ENCODE assay signal across 8 mouse cellular contexts in the genomic region with DNA sequence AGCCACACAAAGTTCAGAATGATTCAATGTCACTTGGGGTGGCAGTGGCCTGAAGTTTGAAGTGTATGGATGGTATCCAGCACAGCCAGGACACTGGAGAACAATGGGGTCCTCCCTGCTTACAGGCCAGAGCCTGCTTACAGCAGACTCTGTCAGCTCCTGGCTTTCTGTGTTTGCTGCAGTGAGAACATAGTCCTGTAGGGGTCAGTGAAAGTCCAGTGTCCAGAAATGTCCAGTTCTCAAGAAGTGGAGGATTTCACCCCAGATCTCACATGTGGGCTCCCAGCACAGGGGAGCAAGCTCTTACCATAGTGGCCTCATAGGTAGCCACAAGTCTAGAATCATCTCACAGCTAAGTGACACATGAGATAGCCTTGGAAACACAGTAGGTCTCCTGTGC. TPM values are rescaled to one million over a fixed set of nuclear protein-coding genes. Genes with fewer than 3 reads are reported as not detected.
DNase-seq lines count a peak whose midpoint lies in the region; ATAC-seq and TF ChIP-seq lines count a peak whose summit lies in the region.

No protein-coding gene starts in this region.

- no peak overlapping the region for H3K4me2 ChIP-seq in midbrain, embryonic 13.5 days (replicated peaks)
- no peak overlapping the region for H3K4me2 ChIP-seq in midbrain, embryonic 16.5 days (ENCODE audit: low read length)
- H3K4me2 ChIP-seq in limb, embryonic 11.5 days (ENCODE audit: low read depth, severe bottlenecking), result no peak overlapping the region
- H3K4me2 ChIP-seq in stomach, postnatal 0 days (replicated peaks; ENCODE audit: low read depth), result 0 out of 2 replicates have a peak overlapping the region, but pooled peaks have one; percentile 2

- no peaks in the 10 kb centered on the region for H3K27me3 ChIP-seq in midbrain, embryonic 13.5 days
- no peaks in the 10 kb centered on the region for H3K27me3 ChIP-seq in midbrain, embryonic 16.5 days (ENCODE audit: control insufficient read depth, insufficient read depth, low read depth, low read length)
- no peaks in the 10 kb centered on the region for H3K27me3 ChIP-seq in cerebellum, adult 2 months (ENCODE audit: control insufficient read depth, insufficient read depth, low read length)
- H3K27me3 ChIP-seq in limb, embryonic 11.5 days (ENCODE audit: control insufficient read depth, insufficient read depth, low read length), result no peaks in the 10 kb centered on the region
- no peaks in the 10 kb centered on the region for H3K27me3 ChIP-seq in stomach, postnatal 0 days (ENCODE audit: control insufficient read depth, insufficient read depth, low read length)

- no peaks in the 10 kb centered on the region for H3K9me3 ChIP-seq in midbrain, embryonic 13.5 days
- H3K9me3 ChIP-seq in midbrain, embryonic 16.5 days (replicated peaks; ENCODE audit: control insufficient read depth, low read length, poor library complexity, severe bottlenecking), result no peaks in the 10 kb centered on the region; the same call in 1 of the 2 replicates
- 0 out of 2 replicates have a peak, but pooled peaks cover 2% of the 10 kb centered on the region for H3K9me3 ChIP-seq in limb, embryonic 11.5 days (ENCODE audit: control insufficient read depth, low read length)
- no peaks in the 10 kb centered on the region for H3K9me3 ChIP-seq in stomach, postnatal 0 days (ENCODE audit: control insufficient read depth, low read length)

- H3K4me3 ChIP-seq in midbrain, embryonic 13.5 days (replicated peaks), result no peak overlapping the region
- H3K4me3 ChIP-seq in midbrain, embryonic 16.5 days (ENCODE audit: low read depth, low read length), result no peak overlapping the region
- no peak overlapping the region for H3K4me3 ChIP-seq in cerebellum, adult 2 months (replicated peaks; ENCODE audit: insufficient read depth, low read depth, low read length)
- no peak overlapping the region for H3K4me3 ChIP-seq in limb, embryonic 11.5 days (ENCODE audit: low read depth, low read length)
- H3K4me3 ChIP-seq in stomach, postnatal 0 days (ENCODE audit: low read depth, low read length), result no peak overlapping the region

- H3K36me3 ChIP-seq in midbrain, embryonic 13.5 days, result no peaks in the 10 kb centered on the region
- H3K36me3 ChIP-seq in midbrain, embryonic 16.5 days (ENCODE audit: control insufficient read depth, insufficient read depth, low read length), result no peaks in the 10 kb centered on the region
- H3K36me3 ChIP-seq in limb, embryonic 11.5 days (ENCODE audit: control insufficient read depth, insufficient read depth, low read length), result no peaks in the 10 kb centered on the region
- H3K36me3 ChIP-seq in stomach, postnatal 0 days (ENCODE audit: control insufficient read depth, insufficient read depth, low read length), result no peaks in the 10 kb centered on the region

- H3K9ac ChIP-seq in midbrain, embryonic 13.5 days (replicated peaks), result no peak overlapping the region
- H3K9ac ChIP-seq in midbrain, embryonic 16.5 days (ENCODE audit: low read depth, low read length), result no peak overlapping the region
- no peak overlapping the region for H3K9ac ChIP-seq in limb, embryonic 11.5 days (ENCODE audit: low read length)
- H3K9ac ChIP-seq in stomach, postnatal 0 days (ENCODE audit: low read length), result no peak overlapping the region

- peak; percentile 40; the same call in 1 of the 2 replicates for ATAC-seq in midbrain, embryonic 13.5 days
- ATAC-seq in midbrain, embryonic 16.5 days, result no peak
- ATAC-seq in hematopoietic stem cell, adult 5-6 weeks (replicated peaks in 1 of 2; ENCODE audit: insufficient read depth in 1 of 2, low FRiP score in 2 of 2, low TSS enrichment in 1 of 2, low read depth in 1 of 2, poor library complexity in 2 of 2, severe bottlenecking in 2 of 2), result peak; percentile 19 to 38; a peak in 2 of 4 replicates
- ATAC-seq in limb, embryonic 11.5 days (ENCODE audit: insufficient number of reproducible peaks, low FRiP score, low TSS enrichment, low read depth), result no peak
- ATAC-seq in stomach, postnatal 0 days (ENCODE audit: low FRiP score, low TSS enrichment), result peak; percentile 28

- DNase-seq in cerebellum, adult 2 months, result peak; percentile 56 to 68
- DNase-seq in limb, embryonic 11.5 days (ENCODE audit: low spot score), result peak; percentile 70
- DNase-seq in stomach, postnatal 0 days (ENCODE audit: low spot score), result peak; percentile 56
- no peak for DNase-seq in yolk sac, embryonic 10.5 days (ENCODE audit: low spot score)
- no peak for DNase-seq in thymus, postnatal 4 days

- H3K4me1 ChIP-seq in midbrain, embryonic 13.5 days (replicated peaks), result peaks cover 15% of the 10 kb centered on the region
- H3K4me1 ChIP-seq in midbrain, embryonic 16.5 days (ENCODE audit: control insufficient read depth, insufficient read depth, low read length), result peaks cover 2% of the 10 kb centered on the region; the same call in 1 of the 2 replicates
- peaks cover 28% of the 10 kb centered on the region for H3K4me1 ChIP-seq in cerebellum, adult 2 months (ENCODE audit: control insufficient read depth, insufficient read depth, low read length)
- peaks cover 16% of the 10 kb centered on the region for H3K4me1 ChIP-seq in limb, embryonic 11.5 days (ENCODE audit: control insufficient read depth, insufficient read depth, low read length)
- peaks cover 2% of the 10 kb centered on the region; the same call in 1 of the 2 replicates for H3K4me1 ChIP-seq in stomach, postnatal 0 days (replicated peaks; ENCODE audit: control insufficient read depth, insufficient read depth)

- no peak for TF ChIP-seq EP300 in stomach, postnatal 0 days (optimal IDR thresholded peaks at IDR 0.05)

- no peak for TF ChIP-seq POLR2A in cerebellum, adult 2 months (IDR thresholded peaks at IDR 0.05; ENCODE audit: borderline replicate concordance, insufficient read depth, low read length)

- peak; percentile 65; the same call in 1 of the 2 replicates for TF ChIP-seq CTCF in cerebellum, adult 2 months (IDR thresholded peaks at IDR 0.05; ENCODE audit: borderline replicate concordance, insufficient read depth, low read depth, low read length)
- TF ChIP-seq CTCF in stomach, postnatal 0 days (IDR thresholded peaks at IDR 0.05; ENCODE audit: low read depth), result peak; percentile 84

- no peak overlapping the region for H3K27ac ChIP-seq in midbrain, embryonic 13.5 days
- H3K27ac ChIP-seq in midbrain, embryonic 16.5 days (ENCODE audit: low read length), result no peak overlapping the region
- no peak overlapping the region for H3K27ac ChIP-seq in cerebellum, adult 2 months (ENCODE audit: insufficient read depth, low read length)
- no peak overlapping the region for H3K27ac ChIP-seq in limb, embryonic 11.5 days (replicated peaks; ENCODE audit: low read depth, low read length)
- no peak overlapping the region for H3K27ac ChIP-seq in stomach, postnatal 0 days (replicated peaks)

RNA-seq across cellular contexts. Expression of a gene that starts 40.4 kb away (rescaled TPM):
- polyA plus RNA-seq in midbrain, embryonic 13.5 days (2015; fragmentation: Nextera tagmentation; extraction: Ambion mirVana), result 62.4 and 66.2 TPM in 2 replicates
- 49.2 and 51.0 TPM in 2 replicates for polyA plus RNA-seq in midbrain, embryonic 16.5 days (2015; fragmentation: Nextera tagmentation; extraction: Ambion mirVana)
- polyA plus RNA-seq in cerebellum, adult 2 months (2012; rRNA removed), result 22.3 and 23.9 TPM in 2 replicates
- 74.5 and 80.5 TPM in 2 replicates for total RNA-seq in hematopoietic stem cell, adult 5-6 weeks (2017)
- polyA plus RNA-seq in limb, embryonic 11.5 days (2014; fragmentation: Nextera tagmentation; extraction: Ambion mirVana), result 98.4 and 101 TPM in 2 replicates
- 38.5 and 42.1 TPM in 2 replicates for polyA plus RNA-seq in stomach, postnatal 0 days (2015; fragmentation: Nextera tagmentation; extraction: Ambion mirVana)

Comparison
In these comparisons a context has a peak if more than half of its experiments do, and no peak if none do; other contexts are left out.
1. ATAC-seq: peak in midbrain, embryonic 13.5 days (single experiment), hematopoietic stem cell, adult 5-6 weeks (2 of 2) and stomach, postnatal 0 days (single experiment); none in midbrain, embryonic 16.5 days (single experiment) and limb, embryonic 11.5 days (single experiment).
2. DNase-seq: peak in cerebellum, adult 2 months (2 of 2), limb, embryonic 11.5 days (single experiment) and stomach, postnatal 0 days (single experiment); none in yolk sac, embryonic 10.5 days (single experiment) and thymus, postnatal 4 days (single experiment).